Mouse (Mus musculus) right cerebral cortex, postnatal 25 days (tissue): ENCODE data around the gene Atrnl1.
A peak's percentile ranks its signal among the peaks of the same experiment; 100 is the strongest.

ENCODE experiments used
- DNase-seq: peaks from one replicate; pipeline ENCODE4 v3.0.0; 2022

The Atrnl1 gene

DNA sequence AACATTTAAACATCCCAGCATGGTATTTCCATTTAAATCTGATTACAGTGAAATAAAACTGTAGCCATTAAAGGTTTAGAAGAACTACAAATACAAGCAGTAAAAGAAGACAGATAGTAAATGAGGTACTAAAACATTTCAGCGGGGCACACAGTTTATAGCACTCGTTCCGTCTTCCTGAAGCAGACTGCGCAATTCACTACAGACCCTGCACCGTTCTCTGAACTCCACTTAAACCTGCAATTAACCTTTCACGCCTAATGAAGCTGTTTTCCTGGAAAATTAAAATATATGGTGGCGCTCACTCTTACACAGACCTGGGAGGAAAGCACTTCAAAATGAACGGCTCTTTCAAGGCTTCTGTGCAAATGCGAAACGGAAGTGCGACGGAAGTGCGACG, 514.2 kb downstream of the Atrnl1 start:
- DNase-seq: no peak

DNA sequence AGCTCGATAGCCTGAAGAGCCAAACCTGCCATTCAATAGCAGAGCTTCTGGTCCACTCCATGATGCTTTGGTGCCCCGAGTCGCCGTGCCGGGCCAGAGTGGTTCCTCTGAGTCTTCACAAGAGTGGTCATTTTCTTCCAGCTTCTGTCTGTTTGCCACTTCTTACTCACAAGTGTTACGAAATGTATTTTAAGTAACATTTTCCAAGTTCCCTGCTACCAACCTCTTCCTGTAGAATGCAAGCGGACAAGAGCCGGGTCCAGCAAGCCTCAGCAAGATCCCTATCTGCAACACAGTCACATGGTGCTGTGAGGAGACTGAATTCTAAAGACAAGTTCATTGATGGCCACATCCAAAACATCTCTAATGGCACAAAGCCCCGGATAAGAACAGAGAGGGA, 521.1 kb downstream of the Atrnl1 start:
- DNase-seq: no peak

DNA sequence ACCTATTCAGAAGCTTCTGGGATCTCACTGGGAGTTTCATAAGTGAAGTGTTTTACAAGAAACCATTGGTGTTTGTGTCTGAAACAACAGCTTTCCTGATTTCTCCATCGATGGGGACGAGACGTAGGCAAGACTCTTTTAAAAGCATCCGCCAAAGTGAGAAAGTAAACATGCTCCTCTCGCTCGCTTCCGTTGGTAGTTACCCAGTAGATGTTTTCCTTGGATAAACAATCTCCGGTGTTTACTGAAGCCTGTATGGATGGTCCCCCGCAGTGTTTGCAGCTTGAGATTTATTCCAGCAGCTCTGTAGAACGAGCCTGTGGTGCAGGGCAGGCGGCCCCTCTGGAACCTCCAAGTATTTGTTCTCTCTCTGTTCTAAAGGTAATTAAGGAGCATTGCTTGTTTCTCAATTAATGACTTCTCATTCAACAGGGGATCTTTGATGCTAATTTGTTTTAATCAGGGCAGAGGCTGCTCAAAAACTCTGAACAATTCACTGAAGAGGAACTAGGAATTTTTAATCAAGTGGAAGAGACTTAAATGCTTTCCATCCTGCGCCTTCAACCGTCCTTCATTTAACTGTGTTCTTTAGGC, 529.5 kb downstream of the Atrnl1 start:
- no peak for DNase-seq

DNA sequence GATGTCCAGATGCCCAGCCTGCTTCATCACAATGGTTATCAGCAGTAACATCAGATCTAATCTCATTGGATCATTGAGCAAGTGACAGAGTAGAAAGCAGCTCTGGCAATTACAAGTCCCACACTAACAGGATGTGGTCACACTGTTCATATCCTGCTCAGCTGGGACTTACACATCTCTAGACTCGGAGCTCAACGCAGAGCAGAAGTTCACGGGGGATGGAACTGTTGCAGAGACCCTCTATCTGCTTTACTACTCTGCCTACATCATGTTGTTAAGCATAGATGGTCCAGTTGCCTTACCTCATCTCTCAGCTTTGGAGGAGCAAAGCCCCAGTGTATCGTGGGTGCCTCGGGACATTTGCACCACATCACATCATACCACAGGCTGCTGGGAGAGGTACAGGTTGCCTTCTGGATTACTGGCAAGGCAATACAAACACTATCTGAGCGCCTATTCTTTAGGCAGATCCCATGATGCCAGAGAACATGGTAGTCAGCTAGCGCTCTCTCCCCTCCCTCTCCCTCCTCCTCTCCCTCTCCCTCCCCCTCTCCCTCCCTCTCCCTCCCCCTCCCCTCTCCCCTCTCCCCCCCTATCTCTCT, 533.1 kb downstream of the Atrnl1 start:
- no peak for DNase-seq

DNA sequence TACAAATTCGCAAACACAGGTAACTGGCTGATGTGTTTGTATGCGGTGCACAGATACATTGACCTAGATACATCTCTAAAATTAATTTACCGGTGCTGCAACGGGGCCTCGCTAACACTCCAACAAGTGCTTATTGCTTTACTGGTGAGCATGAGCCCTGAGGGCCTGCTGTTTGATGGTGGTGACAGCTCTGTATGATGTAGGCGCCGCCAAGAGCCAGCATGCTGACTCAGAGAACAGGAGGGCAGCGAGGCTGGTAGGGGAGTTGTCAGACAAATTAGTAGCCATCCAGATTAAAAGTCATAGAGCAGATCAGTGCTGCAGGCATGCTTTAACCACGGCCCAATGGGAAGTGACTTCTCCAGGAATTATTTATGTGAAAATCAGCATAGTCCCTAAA, 534.7 kb downstream of the Atrnl1 start:
- DNase-seq: no peak

DNA sequence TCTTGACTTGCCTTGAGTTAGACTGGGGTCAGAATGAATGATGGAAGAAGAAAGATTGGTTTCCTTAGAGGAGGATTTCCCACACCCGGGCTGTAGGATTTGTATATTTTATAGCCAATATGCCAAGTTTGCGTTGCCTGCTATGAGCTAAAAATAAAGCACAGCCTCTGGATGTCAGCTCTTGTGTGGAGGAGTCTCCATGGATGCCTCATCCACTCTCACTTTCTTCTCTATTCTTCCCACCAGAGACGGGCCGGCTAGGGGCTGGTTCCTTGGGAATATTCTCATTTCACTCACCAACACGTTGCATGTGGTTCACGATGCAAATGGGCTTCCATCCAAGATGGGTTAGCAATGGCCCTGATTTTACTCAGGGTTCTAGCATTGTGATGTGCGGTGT, 540.4 kb downstream of the Atrnl1 start:
- peak; percentile 15 for DNase-seq

DNA sequence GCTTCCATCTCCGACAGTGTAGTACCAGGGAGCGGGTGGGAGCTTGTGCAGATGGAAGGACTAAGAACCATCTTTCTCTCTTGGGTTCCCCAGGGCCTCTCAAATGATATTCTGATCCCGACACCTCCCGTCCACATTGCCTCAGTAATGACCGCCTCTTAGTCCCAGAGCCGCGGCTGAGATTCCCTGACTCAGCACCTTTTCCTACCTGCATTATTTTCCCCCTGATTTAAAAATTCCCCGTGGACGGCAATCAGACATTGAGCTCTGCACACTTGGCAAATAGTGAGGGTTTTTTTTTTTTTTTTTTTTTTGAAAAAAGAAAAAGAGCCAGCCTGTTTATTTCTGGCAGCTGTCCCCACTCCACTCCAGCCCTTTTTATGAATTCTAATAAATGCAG, 550.7 kb downstream of the Atrnl1 start:
- DNase-seq: no peak

DNA sequence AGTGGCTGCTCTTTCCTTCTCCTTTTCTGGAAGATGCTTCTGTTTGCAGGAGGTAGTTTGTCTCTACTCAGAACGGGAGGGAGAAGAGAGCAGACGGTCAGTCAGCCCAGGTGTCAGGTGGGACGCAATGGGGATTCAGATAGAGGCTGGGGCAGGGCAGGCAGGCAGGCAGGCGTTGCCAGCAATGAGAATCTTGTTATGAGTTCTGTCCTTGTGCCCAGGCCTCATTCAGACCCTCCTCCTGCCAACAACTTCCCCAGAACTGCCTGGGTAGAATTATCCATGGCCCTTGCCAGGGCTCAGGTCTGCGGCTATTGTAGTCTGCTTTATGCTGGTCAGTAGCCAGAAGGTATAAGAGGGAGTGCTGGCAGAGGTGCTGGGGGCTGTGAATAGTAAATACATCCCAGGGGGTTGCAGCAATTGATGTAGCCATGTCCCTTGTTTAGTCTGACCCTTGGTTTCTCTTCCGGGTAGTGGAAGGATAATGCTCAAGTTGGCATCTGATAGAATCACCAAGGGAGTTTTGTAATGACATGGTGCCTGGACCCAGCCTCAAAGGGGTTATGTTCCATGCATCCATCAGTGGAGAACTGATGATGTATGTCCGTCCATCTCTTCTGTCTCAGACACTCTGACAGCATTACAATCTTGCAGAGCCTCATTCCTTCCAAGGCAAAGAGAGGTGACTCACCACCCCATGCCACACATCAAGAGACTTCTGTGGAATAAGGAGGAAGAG, 554.2 kb downstream of the Atrnl1 start:
- DNase-seq: no peak

DNA sequence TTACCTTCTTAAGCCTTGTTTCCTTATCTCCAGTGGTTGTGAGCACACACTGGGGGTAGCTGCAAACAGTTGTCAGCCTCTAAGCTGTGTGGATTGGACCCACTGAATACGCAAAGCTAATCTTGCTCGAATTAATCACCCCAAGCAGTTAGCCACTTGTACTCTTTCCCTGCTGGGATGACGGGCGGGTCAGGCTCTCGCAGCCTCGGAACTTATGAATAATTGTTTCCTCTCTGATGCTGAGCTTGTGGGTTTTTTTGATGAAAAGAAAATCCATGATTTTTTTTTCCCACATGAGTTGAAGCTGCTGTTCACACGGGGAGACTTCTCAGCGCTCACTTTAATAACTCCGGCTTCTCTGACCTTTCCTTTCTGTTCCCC, 554.8 kb downstream of the Atrnl1 start:
- no peak for DNase-seq

DNA sequence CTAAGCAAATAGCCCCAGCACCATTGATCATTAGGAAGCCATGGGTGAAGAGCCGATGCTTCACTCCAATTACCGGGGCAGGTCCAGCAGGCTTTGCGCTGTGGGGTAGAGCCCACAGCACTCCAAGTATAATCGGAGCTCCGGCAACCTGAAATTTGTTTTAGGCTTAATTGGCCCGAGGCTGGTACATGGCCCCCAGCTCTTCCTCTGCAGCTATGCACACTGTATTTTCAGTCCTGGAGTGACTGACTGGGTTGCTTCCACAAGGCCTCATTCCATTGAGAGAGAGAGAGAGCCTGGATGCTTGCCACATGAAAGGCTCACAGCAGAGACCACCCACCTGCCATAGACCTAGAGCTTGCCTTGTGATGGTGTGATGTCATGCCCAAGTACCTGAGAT, 555.3 kb downstream of the Atrnl1 start:
- DNase-seq: no peak

DNA sequence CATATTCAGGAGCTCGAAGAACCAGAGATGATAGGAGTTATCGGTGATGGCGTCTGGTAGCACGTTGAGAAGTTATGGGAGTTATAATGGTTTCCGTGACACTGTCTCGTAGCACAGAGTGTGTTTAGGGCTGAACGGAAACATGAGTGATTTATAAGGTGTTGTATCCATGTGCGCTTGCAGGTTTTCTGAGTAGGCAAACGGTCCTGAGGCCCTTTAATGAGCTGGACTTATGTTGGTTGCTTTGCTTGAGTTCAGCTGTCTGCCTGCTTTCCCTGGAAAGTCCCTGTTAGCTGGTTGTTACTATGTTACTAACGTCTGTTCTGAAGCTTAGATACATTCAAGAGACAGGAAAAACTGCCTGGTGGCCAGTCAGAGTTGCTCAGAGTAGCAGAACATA, 567.6 kb downstream of the Atrnl1 start:
- DNase-seq: no peak

DNA sequence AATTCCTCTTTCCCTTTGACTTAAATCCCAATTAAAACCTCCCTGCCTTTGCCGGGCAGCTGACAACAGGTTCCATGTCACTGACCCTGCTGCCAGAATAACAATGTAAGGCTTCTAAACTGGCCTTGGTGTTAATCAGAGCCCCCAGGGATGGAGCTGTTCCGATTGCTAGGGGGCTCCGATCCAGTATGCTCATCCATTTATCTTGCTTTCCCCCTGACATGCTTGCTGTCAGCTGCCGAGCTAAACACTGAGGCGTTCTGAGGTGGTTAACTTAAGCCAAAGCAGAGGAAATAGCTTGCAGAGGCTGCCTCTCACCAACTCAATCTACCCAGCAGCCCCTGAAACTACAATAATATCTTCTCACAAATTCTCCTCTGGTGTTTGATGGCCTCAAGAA, 569.9 kb downstream of the Atrnl1 start:
- no peak for DNase-seq
